Mouse (Mus musculus) ZHBTc4 (cell line): ENCODE data around the gene Atg2b.
A peak's percentile ranks its signal among the peaks of the same experiment; 100 is the strongest.

Experiments
- DNase-seq: peaks from one replicate; pipeline ENCODE4 v3.0.0-alpha.2; 2011; ENCODE audit warnings: low read depth, low spot score

Atg2b gene

GRCm38 (mm10) chr12:105683933-105684901, 794 bp downstream of the Atg2b start, which contains the start of gene Gskip:
Gene Gskip, plus strand, starts transcription at chr12:105684829.
- DNase-seq: peak; percentile 78

- DNase-seq: no peak
Observed at GRCm38 (mm10) chr12:105678762-105679161, 6.2 kb downstream of the Atg2b start.

GRCm38 (mm10) chr12:105678211-105678610, 6.8 kb downstream of the Atg2b start:
- peak; percentile 50 for DNase-seq

GRCm38 (mm10) chr12:105676274-105676673, 8.7 kb downstream of the Atg2b start:
- DNase-seq: no peak

- no peak for DNase-seq
Observed at GRCm38 (mm10) chr12:105655850-105656249, 29.2 kb downstream of the Atg2b start.

GRCm38 (mm10) chr12:105642770-105643321, 42.2 kb downstream of the Atg2b start:
- no peak for DNase-seq

- peak; percentile 51 for DNase-seq
Observed at GRCm38 (mm10) chr12:105637554-105637953, 47.5 kb downstream of the Atg2b start.

GRCm38 (mm10) chr12:105636551-105636950, 48.5 kb downstream of the Atg2b start:
- no peak for DNase-seq

GRCm38 (mm10) chr12:105634374-105635067, 50.5 kb downstream of the Atg2b start:
- DNase-seq: no peak

- DNase-seq: no peak
Observed at GRCm38 (mm10) chr12:105625798-105626197, 59.2 kb downstream of the Atg2b start.

GRCm38 (mm10) chr12:105622981-105623539, 62.0 kb downstream of the Atg2b start:
- peak; percentile 83 for DNase-seq

GRCm38 (mm10) chr12:105622048-105622447, 63.0 kb downstream of the Atg2b start:
- no peak for DNase-seq

- DNase-seq: no peak
Observed at GRCm38 (mm10) chr12:105613559-105613958, 71.5 kb downstream of the Atg2b start.

GRCm38 (mm10) chr12:105611748-105612147, 73.3 kb downstream of the Atg2b start:
- peak; percentile 95 for DNase-seq

- no peak for DNase-seq
Observed at GRCm38 (mm10) chr12:105611045-105611444, 74.0 kb downstream of the Atg2b start.

GRCm38 (mm10) chr12:105606881-105607280, 78.1 kb downstream of the Atg2b start:
- DNase-seq: no peak

GRCm38 (mm10) chr12:105605212-105605611, 79.8 kb downstream of the Atg2b start:
- DNase-seq: no peak

- no peak for DNase-seq
Observed at GRCm38 (mm10) chr12:105603904-105604303, 81.1 kb downstream of the Atg2b start.

GRCm38 (mm10) chr12:105602581-105603210, 82.3 kb downstream of the Atg2b start, which contains the start of gene Bdkrb1:
Gene Bdkrb1, plus strand, starts transcription at chr12:105603085.
- no peak for DNase-seq

GRCm38 (mm10) chr12:105601586-105601985, 83.4 kb downstream of the Atg2b start:
- DNase-seq: no peak

GRCm38 (mm10) chr12:105599098-105599497, 85.9 kb downstream of the Atg2b start:
- DNase-seq: peak; percentile 93
